ENCODE assay signal across 26 mouse cellular contexts in the genomic region with DNA sequence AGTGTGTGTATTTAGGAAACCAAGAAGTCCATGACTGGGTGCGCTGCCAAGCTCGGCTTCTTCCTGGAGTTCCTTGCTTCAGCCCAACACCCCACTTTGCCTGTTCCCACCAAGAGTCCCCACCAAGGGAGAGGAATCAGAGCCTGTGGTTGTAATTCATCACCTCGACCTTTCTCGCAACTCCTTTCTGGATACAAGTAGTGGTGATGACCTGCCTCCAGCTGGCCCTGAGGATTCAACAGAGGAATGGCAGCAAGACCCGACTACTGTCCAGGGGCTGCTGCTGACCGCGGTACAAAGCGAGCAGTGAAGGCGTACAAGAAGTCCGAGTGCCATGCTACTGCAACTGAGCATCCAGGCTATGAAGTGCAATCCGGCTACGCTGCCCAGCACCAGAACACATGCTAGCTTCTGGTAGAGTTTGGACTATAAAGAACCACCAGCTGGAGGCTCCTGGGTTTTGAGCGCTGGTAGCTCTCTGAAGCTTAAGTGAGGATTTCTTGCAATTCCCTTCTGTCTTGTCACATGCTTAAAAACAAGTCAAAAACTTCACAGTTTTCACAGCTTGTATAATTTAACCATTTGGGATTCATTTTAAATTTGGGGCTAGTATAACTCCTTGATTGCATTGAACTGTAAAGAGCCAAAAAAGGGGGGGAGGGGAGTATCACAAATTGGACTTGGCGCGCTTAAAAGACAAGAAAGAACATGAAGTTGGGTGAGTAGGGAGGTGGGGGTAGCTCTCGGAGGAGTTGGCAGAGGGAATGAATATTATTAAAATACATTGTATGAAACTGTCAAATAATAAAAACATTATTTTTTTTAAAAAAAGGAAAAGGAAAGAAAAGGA. TPM values are rescaled to one million over a fixed set of nuclear protein-coding genes. Genes with fewer than 3 reads are reported as not detected.
DNase-seq lines count a peak whose midpoint lies in the region; ATAC-seq lines count a peak whose summit lies in the region.
"Had no signal": no experiment of that assay in that cellular context is flagged by ENCODE, and none has a peak within 500 bp of the region (broad histone marks: within the 10 kb centered on the region; RNA-seq: fewer than 3 reads in every experiment).

No protein-coding gene starts in this region.

- no peak overlapping the region for H3K4me2 ChIP-seq in forebrain, embryonic 15.5 days (replicated peaks)
- H3K4me2 ChIP-seq: heart, embryonic 11.5 days; hindbrain, embryonic 13.5 days; limb, embryonic 12.5 days; liver, embryonic 15.5 days; lung, embryonic 15.5 days; midbrain, embryonic 15.5 days; neural tube, embryonic 15.5 days had no signal

- H3K27me3 ChIP-seq in forebrain, embryonic 15.5 days: no peaks in the 10 kb centered on the region
- no peaks in the 10 kb centered on the region for H3K27me3 ChIP-seq in forebrain, embryonic 10.5 days (ENCODE audit: poor library complexity, severe bottlenecking)
- H3K27me3 ChIP-seq: hindbrain, embryonic 13.5 days; limb, embryonic 12.5 days; liver, embryonic 15.5 days; midbrain, embryonic 15.5 days; neural tube, embryonic 15.5 days had no signal

- ATAC-seq in forebrain, embryonic 15.5 days (replicated peaks): peak; percentile 60
- ATAC-seq: CD4-positive, CD25-positive, alpha-beta regulatory T cell, adult 4 months; intestine, embryonic 16.5 days; midbrain, embryonic 15.5 days had no signal

- no peaks in the 10 kb centered on the region for H3K36me3 ChIP-seq in forebrain, embryonic 15.5 days
- H3K36me3 ChIP-seq in forebrain, embryonic 10.5 days (replicated peaks): no peaks in the 10 kb centered on the region
- H3K36me3 ChIP-seq: hindbrain, embryonic 13.5 days; limb, embryonic 12.5 days; liver, embryonic 15.5 days; lung, embryonic 15.5 days; midbrain, embryonic 10.5 days; midbrain, embryonic 15.5 days; neural tube, embryonic 15.5 days had no signal

- H3K9me3 ChIP-seq in forebrain, embryonic 15.5 days: no peaks in the 10 kb centered on the region
- H3K9me3 ChIP-seq in forebrain, embryonic 10.5 days: no peaks in the 10 kb centered on the region
- H3K9me3 ChIP-seq: hindbrain, embryonic 13.5 days; limb, embryonic 12.5 days; liver, embryonic 15.5 days; lung, embryonic 15.5 days; midbrain, embryonic 10.5 days; midbrain, embryonic 15.5 days; neural tube, embryonic 15.5 days had no signal

- peak overlapping the region; percentile 69 for H3K27ac ChIP-seq in forebrain, embryonic 15.5 days (replicated peaks)
- H3K27ac ChIP-seq in forebrain, embryonic 10.5 days: no peak overlapping the region
- H3K27ac ChIP-seq: hindbrain, embryonic 13.5 days; limb, embryonic 12.5 days; liver, embryonic 15.5 days; lung, embryonic 15.5 days; midbrain, embryonic 15.5 days; neural tube, embryonic 15.5 days had no signal

- H3K9ac ChIP-seq in forebrain, embryonic 15.5 days (replicated peaks): no peak overlapping the region
- H3K9ac ChIP-seq: hindbrain, embryonic 13.5 days; limb, embryonic 12.5 days; liver, embryonic 15.5 days; lung, embryonic 15.5 days; midbrain, embryonic 15.5 days; neural tube, embryonic 15.5 days had no signal

- H3K4me1 ChIP-seq in forebrain, embryonic 15.5 days: peaks cover 12% of the 10 kb centered on the region; the same call in 1 of the 2 replicates
- H3K4me1 ChIP-seq in forebrain, embryonic 10.5 days: peaks cover 7% of the 10 kb centered on the region

- 78% methylated on average over 16 of the region's 16 CpGs for WGBS in forebrain, embryonic 15.5 days
- 92% methylated on average over 16 of the region's 16 CpGs for WGBS in forebrain, embryonic 10.5 days

- no peak for DNase-seq in forebrain, embryonic 10.5 days (ENCODE audit: extremely low spot score, low spot score)
- DNase-seq in layer of hippocampus, adult 9-11 months: peak; percentile 14
- no peak for DNase-seq in layer of hippocampus, postnatal 10 days (ENCODE audit: low spot score in 2 of 2)
- DNase-seq in brain, adult 2 months (ENCODE audit: low read depth, low spot score): peak; percentile 57
- peak; percentile 79 for DNase-seq in brain, embryonic 18.5 days (ENCODE audit: low read depth, low spot score)
- no peak for DNase-seq in urinary bladder, adult 18-20 months (ENCODE audit: low spot score in 2 of 2)
- DNase-seq: adrenal gland, postnatal 14 days; cerebellum, adult 2 months; cerebellum, postnatal 14 days; gastrocnemius, postnatal 25 days; heart, adult 18-20 months; heart, postnatal 4 days; kidney, adult 9 months; kidney, postnatal 10 days; retina, postnatal 1 day had no signal

- H3K4me3 ChIP-seq in forebrain, embryonic 15.5 days: no peak overlapping the region
- no peak overlapping the region for H3K4me3 ChIP-seq in forebrain, embryonic 10.5 days
- H3K4me3 ChIP-seq: hindbrain, embryonic 13.5 days; limb, embryonic 12.5 days; liver, embryonic 15.5 days; lung, embryonic 15.5 days; midbrain, embryonic 10.5 days; midbrain, embryonic 15.5 days; neural tube, embryonic 15.5 days had no signal

RNA-seq across cellular contexts. Expression of a gene that starts 23.9 kb away (rescaled TPM):
- polyA plus RNA-seq in forebrain, embryonic 15.5 days (2015; fragmentation: Nextera tagmentation; extraction: Ambion mirVana): 27.8 and 28.6 TPM in 2 replicates
- polyA plus RNA-seq in forebrain, embryonic 10.5 days (2016; fragmentation: Nextera tagmentation; extraction: Ambion mirVana): 8.4 and 9.0 TPM in 2 replicates
- total RNA-seq in layer of hippocampus, postnatal 10 days (2021): 10 to 100 TPM; 90.1 to 98.8 TPM

RNA-seq across cellular contexts. Expression of a gene that starts 28.8 kb away (rescaled TPM):
- 14.2 and 15.7 TPM in 2 replicates for polyA plus RNA-seq in forebrain, embryonic 15.5 days (2015; fragmentation: Nextera tagmentation; extraction: Ambion mirVana)
- polyA plus RNA-seq in forebrain, embryonic 10.5 days (2016; fragmentation: Nextera tagmentation; extraction: Ambion mirVana): 8.0 and 10.3 TPM in 2 replicates
- total RNA-seq in layer of hippocampus, postnatal 10 days (2021): 10 to 100 TPM; 13.7 to 15.7 TPM

RNA-seq across cellular contexts. Expression of a gene that starts 55.8 kb away (rescaled TPM):
- 0.13 and 0.19 TPM in 2 replicates for polyA plus RNA-seq in forebrain, embryonic 15.5 days (2015; fragmentation: Nextera tagmentation; extraction: Ambion mirVana)
- polyA plus RNA-seq in forebrain, embryonic 10.5 days (2016; fragmentation: Nextera tagmentation; extraction: Ambion mirVana): 0.40 and 0.54 TPM in 2 replicates
- 1 to 10 TPM; 2.8 to 3.6 TPM for total RNA-seq in layer of hippocampus, postnatal 10 days (2021)

Comparison
In these comparisons a context has a peak if more than half of its experiments do, and no peak if none do; other contexts are left out.
1. DNase-seq: peak in layer of hippocampus, adult 9-11 months (single experiment), brain, adult 2 months (single experiment) and brain, embryonic 18.5 days (single experiment); none in forebrain, embryonic 10.5 days (single experiment), layer of hippocampus, postnatal 10 days (0 of 2) and urinary bladder, adult 18-20 months (0 of 2).